Mouse (Mus musculus) kidney, postnatal 10 days (tissue): ENCODE data around the gene Cacybp.

Source experiments
- DNase-seq: peaks from one replicate; pipeline ENCODE4 v3.0.0; 2021; ENCODE audit warnings: mixed read lengths

Cacybp gene

DNA sequence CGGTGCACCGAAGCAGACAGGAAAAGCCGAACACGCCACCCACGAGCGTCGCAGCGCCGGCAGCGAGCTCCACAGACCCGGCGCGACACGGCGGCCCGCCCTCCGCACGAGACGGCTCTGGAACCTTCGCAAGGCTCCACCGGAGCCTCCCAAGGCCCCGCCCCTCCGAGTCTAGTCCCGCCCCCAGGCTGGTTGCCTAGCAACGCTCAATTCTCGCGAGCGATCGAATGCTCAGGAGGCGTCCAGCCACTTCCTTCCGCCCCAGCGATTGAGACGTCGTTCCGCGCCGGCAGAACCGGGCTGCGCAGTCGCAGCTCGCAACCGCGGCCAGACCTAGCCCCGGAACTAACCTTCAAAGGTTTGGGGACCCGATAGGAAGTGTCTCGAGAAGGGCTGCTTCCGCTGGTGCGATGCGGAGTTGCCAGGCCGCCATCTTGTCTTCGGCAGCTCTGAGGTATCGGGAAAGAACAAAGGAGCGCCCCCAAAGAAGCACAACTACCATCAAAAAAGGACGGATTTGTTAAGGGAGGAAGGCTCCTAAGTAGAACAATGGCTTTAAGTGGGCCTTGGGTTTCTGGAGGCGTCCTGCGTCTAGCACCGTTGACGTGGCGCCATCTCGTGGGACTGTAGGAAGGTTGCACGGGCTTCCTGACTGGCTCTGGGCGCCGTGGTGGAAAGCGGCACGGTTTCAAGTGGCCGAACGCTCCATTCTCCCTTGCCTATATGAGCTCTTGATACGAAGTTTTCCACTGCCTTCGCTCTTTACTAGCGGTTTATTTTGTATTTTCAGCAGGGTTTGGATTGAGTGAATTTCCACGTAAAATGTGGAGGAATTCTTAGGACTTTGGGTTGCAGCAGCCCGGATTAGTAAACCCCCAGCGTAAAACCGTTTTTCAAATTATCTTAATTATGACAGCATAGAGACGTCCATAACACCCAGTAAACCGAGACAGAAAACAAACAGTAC is at the start of gene Cacybp:
Cacybp (minus strand) TSS at position 173 of the 967 bp plus-strand sequence.
- peak; percentile 100 for DNase-seq

- DNase-seq = no peak
These were observed 49.7 kb upstream of the Cacybp start for GRCm38 (mm10) chr1:160262415-160262814.

GRCm38 (mm10) chr1:160261849-160262248 is 49.2 kb upstream of the Cacybp start:
- no peak for DNase-seq

DNA sequence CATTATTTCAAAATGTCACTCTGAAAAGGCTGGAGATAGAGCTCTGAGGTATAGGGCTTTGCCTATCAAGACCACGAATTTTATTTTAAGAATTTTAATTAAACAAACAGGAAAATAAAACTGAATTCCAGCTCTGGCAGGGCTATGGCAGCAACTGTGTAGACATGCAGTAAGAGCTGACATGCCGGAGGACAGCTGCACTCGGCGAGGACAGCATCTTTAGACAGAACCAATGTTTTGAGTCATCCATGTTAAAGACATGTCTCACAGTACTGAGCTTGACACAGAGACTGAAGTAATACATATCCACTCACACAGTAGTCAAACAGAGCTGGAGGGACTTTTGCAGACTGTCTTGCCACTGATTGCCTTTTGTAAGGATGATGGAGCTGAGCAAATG is 47.9 kb upstream of the Cacybp start:
- no peak for DNase-seq

GRCm38 (mm10) chr1:160259884-160260283 is 47.2 kb upstream of the Cacybp start:
- peak; percentile 20 for DNase-seq

- no peak for DNase-seq
These were observed 40.4 kb upstream of the Cacybp start for GRCm38 (mm10) chr1:160253108-160253507.

DNA sequence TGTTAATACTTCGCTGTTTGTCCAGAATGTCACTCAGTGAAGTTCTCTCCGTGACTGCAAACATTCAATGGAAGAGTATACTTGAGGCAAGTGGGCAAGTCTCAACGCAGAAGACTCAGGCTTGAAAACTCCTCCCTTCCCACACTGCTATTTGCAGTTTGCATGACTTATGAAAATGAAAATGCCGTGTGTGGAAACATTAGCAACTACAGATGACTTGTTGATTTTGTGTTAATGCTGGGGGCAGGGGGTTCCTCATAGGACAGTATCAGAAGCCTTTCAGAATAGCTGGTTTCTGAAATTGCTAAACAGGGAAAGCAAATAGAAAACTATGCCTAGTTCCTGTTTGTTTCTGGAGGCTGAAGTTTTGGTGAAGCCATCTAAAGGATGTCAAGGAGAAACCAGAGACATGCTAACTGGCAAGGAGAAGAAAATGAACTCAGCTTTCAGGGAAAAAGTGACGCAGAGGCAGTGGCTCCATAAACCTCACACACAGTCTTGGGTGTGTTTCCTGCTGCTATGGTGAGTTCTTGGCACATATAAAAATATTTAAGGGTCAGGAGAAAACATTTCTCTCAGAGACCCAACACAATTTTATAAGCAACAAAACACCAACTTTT is 38.8 kb upstream of the Cacybp start:
- no peak for DNase-seq

- no peak for DNase-seq
These were observed 38.1 kb upstream of the Cacybp start for GRCm38 (mm10) chr1:160250782-160251181.

DNA sequence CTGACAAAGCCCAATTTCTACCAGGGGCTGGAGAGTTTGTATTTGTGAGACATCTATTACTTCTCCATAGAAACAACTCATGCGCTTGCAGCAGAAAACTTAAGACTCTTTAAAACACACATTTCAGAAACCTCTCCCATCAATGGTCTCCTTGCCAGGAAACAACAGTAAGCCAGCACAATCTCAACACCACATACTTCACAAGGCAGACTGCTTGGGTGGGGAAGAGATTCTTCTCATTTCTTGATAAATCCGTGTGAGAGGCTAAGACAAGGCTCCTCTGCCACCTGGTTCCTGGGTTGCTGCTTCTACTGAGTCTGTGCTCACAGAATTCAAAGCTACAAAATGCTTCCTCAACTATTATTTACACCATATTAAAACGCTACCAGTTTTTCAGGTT is 37.1 kb upstream of the Cacybp start:
- DNase-seq = no peak

DNA sequence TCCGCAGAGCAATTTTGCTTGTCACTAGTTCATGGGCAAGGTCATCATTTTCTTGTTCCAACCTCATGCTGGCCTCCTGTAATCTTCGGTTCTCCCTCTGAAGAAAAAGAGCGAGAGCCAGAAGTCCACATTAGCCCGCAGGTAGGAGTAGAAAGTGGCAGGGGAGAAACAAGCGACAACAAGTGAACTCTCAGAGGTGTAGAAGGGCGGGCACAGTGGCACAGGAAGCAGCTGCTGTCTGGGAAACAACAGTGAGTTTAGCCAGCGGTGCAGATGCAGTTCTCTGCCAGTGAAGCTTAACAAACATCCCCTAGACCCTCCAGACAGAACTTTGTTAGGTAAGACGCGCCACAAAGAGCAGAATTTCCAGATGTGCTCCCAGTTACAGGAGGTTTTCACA is 34.8 kb upstream of the Cacybp start:
- no peak for DNase-seq

- DNase-seq = no peak
These were observed 34.2 kb upstream of the Cacybp start for GRCm38 (mm10) chr1:160246844-160247243.

DNA sequence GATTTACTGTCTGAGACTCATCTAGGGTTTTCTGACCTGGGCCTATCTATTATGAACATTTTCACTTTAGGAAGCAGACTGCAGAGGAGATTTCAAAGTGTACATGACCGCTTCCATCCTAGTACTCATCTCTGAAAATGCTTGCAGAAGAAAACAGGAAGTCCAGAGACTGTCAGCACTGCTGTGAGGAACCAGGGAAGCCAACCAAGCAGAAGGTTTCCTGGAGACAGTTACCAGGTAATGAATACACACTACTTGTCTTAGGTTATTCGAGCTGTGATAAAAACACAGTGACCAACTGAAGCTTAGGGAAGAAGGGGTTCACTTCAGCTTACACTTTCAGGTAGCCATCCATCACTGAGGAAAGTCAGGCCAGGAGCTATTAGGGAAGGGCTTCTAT is 33.3 kb upstream of the Cacybp start:
- DNase-seq = no peak

- no peak for DNase-seq
These were observed 32.0 kb upstream of the Cacybp start for GRCm38 (mm10) chr1:160244689-160245088.

GRCm38 (mm10) chr1:160240091-160240490 is 27.4 kb upstream of the Cacybp start:
- no peak for DNase-seq

GRCm38 (mm10) chr1:160238852-160239443 is 26.3 kb upstream of the Cacybp start:
- no peak for DNase-seq

- no peak for DNase-seq
These were observed 25.3 kb upstream of the Cacybp start for GRCm38 (mm10) chr1:160237981-160238380.

GRCm38 (mm10) chr1:160233921-160234320 is 21.2 kb upstream of the Cacybp start:
- DNase-seq = no peak

DNA sequence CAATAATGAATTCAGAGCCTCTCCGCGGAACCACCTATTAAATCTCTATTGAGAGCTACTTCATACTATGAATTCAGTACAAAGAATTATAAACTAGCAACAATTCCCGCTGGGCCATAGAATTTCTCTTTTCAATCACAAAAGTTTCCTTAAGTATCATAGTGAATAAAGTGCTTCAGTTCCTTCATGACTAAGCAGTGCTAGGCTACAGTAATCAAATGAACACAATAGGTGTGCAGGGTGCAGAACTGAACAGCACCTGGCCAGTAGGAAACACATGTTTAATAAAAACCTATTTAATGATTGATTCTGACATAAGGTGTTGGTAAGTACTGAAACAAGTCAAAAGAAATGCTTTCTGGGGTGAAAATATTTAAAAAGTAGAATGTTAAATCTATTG is 19.4 kb upstream of the Cacybp start:
- DNase-seq = no peak

GRCm38 (mm10) chr1:160231013-160231412 is 18.3 kb upstream of the Cacybp start:
- peak; percentile 45 for DNase-seq

DNA sequence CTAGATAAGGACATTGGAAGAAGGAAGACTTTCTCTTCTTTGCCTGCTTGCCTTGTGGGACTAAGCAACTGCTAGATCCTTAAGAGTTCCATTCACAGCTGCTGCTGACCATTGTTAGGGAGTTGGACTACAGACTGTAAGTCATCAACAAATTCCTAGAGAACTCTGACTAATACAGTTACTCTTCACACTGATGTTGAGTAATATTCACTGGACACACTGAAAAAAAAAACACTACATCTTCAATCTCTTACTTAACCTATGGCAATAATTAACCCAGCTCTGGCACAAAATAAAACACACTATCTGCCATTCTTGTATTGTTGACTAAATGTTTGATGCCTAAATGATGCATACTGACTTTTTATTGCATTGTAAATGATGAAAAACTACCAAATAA is 15.2 kb upstream of the Cacybp start:
- DNase-seq = no peak

DNA sequence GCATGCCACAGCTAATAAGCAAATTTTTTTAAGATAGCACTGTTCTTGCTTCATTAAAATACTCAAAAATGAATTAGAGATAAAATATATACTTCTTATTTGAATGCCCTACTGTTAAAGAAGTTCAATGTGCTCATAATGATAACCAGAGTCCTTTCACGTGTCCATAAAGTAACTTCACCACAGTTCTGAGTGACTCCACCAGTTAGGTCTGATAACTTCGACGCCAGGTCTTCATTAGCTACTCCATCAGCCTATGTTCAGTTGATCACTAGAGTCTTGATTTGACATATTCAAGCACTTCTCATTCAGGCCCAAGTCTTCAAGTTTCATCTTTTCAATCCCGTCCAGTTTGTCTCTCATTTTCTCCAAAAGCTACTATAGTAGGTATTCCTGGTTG is 14.5 kb upstream of the Cacybp start:
- no peak for DNase-seq

DNA sequence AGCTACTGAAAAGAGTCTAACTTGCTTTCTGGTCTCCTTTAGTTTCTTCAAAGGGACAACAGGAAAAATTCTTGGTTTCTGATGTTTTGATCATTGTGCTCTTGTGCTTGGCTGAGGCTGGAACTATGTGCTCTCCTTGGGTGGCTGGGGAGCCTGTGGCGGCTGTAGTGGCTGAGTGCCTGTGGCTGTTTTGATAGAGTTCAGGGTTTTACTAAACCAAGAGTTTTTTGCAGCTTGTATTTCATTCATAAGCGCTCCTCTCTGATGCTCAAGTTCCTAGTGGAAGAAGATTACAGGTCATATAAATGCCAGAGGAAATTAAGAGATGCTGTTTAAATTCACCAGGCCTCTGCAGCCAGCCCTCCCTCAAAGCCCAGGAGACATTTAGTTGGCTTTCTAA is 11.4 kb upstream of the Cacybp start:
- DNase-seq = no peak

DNA sequence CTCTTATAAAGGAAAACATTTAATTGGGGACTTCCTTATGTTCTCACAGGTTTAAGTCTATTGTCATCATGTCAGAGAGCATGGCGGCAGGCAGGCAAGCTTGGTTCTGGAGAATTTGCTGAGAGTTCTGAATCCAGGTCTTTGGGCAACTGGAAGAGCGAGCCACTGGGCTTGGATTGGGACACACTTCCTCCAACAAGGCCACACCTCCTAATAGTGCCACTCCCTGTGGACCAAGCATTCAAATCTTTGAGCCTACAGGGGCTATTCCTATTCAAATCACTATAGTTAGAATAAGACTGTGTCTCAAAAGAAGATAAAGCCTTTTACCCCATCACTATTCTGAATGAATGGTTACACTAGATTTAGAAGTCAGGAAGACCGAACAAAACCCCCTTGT is 5.2 kb upstream of the Cacybp start:
- DNase-seq = no peak

GRCm38 (mm10) chr1:160214171-160214570 is 1.5 kb upstream of the Cacybp start:
- DNase-seq = no peak
